Mouse (Mus musculus) embryonic facial prominence, embryonic 12.5 days (tissue): ENCODE measurements at regions not wholly inside any gene's neighbourhood (a gene's known extent, or its start where the extent isn't known, plus 50 kb on each side); places are given as distances from the start of the nearest gene placed in this dataset.
A peak's percentile ranks its signal among the peaks of the same experiment; 100 is the strongest.
"Not testable (repeated sequence)": the region's sequence is repeated elsewhere in the genome, so short reads cannot be mapped to it uniquely, and the experiment has no call there.

ENCODE experiments used
- ATAC-seq: fragments of 200-750 bp; cut with Nextera tagmentation; 2 replicates; pipeline ENCODE4 v1.8.0; 2017; ENCODE audit not compliant: insufficient number of reproducible peaks, insufficient read depth, low FRiP score, low TSS enrichment
- H3K27ac ChIP-seq: fragments of 300-500 bp; sonication (generic); 2 replicates; pipeline ENCODE4 v1.5.1; 2016; ENCODE audit warnings: mild to moderate bottlenecking
- H3K27me3 ChIP-seq: fragments of 300-500 bp; sonication (generic); 2 replicates; pipeline ENCODE4 v1.6.1; 2016; ENCODE audit warnings: mild to moderate bottlenecking, moderate library complexity
- H3K36me3 ChIP-seq: fragments of 300-500 bp; sonication (generic); 2 replicates; pipeline ENCODE4 v1.6.1; 2016; ENCODE audit warnings: mild to moderate bottlenecking
- H3K4me1 ChIP-seq: fragments of 300-500 bp; sonication (generic); 2 replicates; pipeline ENCODE4 v1.6.1; 2016
- H3K4me2 ChIP-seq: fragments of 300-500 bp; sonication (generic); replicated peaks from 2 replicates; pipeline ENCODE4 v1.6.1; 2016; ENCODE audit warnings: mild to moderate bottlenecking, moderate library complexity
- H3K4me3 ChIP-seq: fragments of 300-500 bp; sonication (generic); 2 replicates; pipeline ENCODE4 v1.5.1; 2016; ENCODE audit warnings: mild to moderate bottlenecking
- H3K9ac ChIP-seq: fragments of 300-500 bp; sonication (generic); 2 replicates; pipeline ENCODE4 v1.6.1; 2016; ENCODE audit warnings: mild to moderate bottlenecking, moderate library complexity
- H3K9me3 ChIP-seq: fragments of 300-500 bp; sonication (generic); 2 replicates; pipeline ENCODE4 v1.6.1; 2016; ENCODE audit warnings: mild to moderate bottlenecking, moderate library complexity
- WGBS: fragments of 180-500 bp; shearing (Covaris S2); methylation state at CpG from one replicate; pipeline ENCODE4 v1.1.7; 2016; 5-methylcytosine and 5-hydroxymethylcytosine counted together

DNA sequence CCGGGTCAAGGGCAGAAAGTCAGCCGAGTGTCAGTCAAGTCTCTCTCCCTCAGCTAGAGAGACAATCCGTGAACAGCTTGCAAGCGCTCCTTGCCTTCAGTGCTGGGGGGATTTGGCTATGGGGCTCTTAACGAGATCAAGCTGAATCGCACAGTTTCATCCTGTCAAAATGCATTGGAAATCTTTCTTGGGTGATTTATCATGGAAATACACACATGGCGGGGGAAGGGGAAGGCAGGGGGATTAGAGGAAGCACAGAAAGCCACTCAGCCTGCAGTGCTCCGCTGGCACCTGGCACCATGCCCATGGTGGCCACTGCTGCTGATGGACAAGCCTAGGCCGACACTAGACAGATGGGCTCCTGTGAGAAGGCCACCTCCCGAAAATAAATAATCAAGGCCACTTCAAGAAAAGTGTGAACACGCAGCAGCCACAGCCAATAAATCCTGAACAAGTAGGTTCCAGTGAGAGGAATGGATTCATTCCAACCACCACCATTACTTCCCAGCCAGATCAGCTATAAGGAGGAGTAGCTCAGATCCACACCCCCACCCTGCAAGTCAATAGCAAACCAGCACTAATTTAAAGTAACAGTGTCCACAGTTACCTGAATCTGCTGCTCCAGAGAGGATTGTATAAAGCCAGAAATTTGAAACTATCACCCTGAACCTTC, 261.5 kb upstream of the AI593442 start:
- 37% methylated on average over 11 of the region's 11 CpGs for WGBS
- no peak overlapping the region for H3K9ac ChIP-seq
- ATAC-seq = 0 out of 2 replicates have a peak, but pooled peaks have one; percentile 10
- no peak overlapping the region for H3K4me3 ChIP-seq
- no peaks in the 10 kb centered on the region for H3K27me3 ChIP-seq
- H3K27ac ChIP-seq = no peak overlapping the region
- H3K9me3 ChIP-seq = no peaks in the 10 kb centered on the region
- H3K4me2 ChIP-seq = no peak overlapping the region
- no peaks in the 10 kb centered on the region for H3K36me3 ChIP-seq
- H3K4me1 ChIP-seq = peaks cover 11% of the 10 kb centered on the region; the same call in 1 of the 2 replicates

DNA sequence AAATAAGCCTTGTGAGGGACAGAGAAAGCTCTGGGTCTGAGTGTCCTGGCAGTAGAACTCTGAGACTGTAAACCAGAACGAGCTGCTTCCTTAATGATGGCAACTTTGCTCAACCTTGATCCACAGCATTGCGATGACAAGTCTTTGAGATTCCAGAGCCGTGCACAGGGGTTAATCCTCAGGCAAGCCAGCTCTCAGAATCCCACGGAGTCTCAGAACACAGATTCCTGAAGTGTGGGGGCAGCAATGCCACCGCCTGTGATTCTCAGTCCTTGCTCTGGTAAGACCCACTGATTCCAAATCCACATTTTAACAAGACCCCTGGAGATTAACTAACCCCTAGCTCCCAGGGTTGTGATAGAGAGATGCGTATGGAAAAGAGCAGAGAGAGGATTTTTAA, 255.5 kb upstream of the AI593442 start:
- H3K27me3 ChIP-seq = no peaks in the 10 kb centered on the region
- 52% methylated on average over 6 of the region's 6 CpGs for WGBS
- no peak overlapping the region for H3K27ac ChIP-seq
- ATAC-seq = no peak
- H3K9me3 ChIP-seq = no peaks in the 10 kb centered on the region
- 0 out of 2 replicates have a peak, but pooled peaks cover 5% of the 10 kb centered on the region for H3K4me1 ChIP-seq
- no peak overlapping the region for H3K4me3 ChIP-seq
- H3K4me2 ChIP-seq = no peak overlapping the region
- no peaks in the 10 kb centered on the region for H3K36me3 ChIP-seq
- H3K9ac ChIP-seq = no peak overlapping the region

- Histone ChIP-seq H3K27ac (no peak overlapping the region), H3K4me1 (no peaks in the 10 kb centered on the region), H3K4me3 (no peak overlapping the region), H3K9me3 (no peaks in the 10 kb centered on the region), H3K4me2 (no peak overlapping the region), H3K36me3 (no peaks in the 10 kb centered on the region), H3K27me3 (no peaks in the 10 kb centered on the region), H3K9ac (no peak overlapping the region)
- ATAC-seq = no peak
- WGBS = 85% methylated on average over 4 of the region's 4 CpGs
These were observed 237.9 kb upstream of the AI593442 start for GRCm38 (mm10) chr9:52917516-52917915.

DNA sequence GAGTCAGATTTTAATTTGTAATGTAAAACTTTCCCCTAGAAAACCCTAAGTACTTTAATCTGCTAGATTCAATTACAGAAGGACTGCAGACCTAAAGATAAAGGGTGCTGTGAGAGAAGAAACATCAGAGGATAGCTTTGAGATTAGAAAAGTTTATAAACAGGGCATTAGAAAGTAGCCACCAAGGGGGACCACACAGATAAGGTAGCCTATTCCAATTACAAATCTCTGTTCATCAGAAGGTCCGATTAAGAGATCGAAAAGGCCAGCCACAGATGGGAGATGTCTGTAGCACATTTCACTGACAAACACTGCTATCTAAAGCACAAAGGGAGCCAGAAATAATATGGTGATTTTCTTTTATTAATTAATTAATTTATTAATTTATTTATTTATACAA, 209.1 kb upstream of the AI593442 start:
- not testable (repeated sequence) for H3K27me3 ChIP-seq, H3K36me3 ChIP-seq, ATAC-seq, H3K4me2 ChIP-seq, H3K9me3 ChIP-seq, H3K9ac ChIP-seq, H3K4me3 ChIP-seq, H3K27ac ChIP-seq, H3K4me1 ChIP-seq
- WGBS = no CpG with 5 or more reads among the region's 2 CpGs

GRCm38 (mm10) chr9:52887997-52888396, 208.4 kb upstream of the AI593442 start:
- H3K36me3 ChIP-seq, H3K4me1 ChIP-seq, H3K9ac ChIP-seq, ATAC-seq, H3K9me3 ChIP-seq, H3K4me2 ChIP-seq, H3K4me3 ChIP-seq, H3K27me3 ChIP-seq, H3K27ac ChIP-seq: not testable (repeated sequence)
- no CpG with 5 or more reads among the region's 3 CpGs for WGBS

- ATAC-seq = no peak
- no peaks in the 10 kb centered on the region for H3K36me3 ChIP-seq
- H3K27ac ChIP-seq = no peak overlapping the region
- no peak overlapping the region for H3K4me3 ChIP-seq
- no peak overlapping the region for H3K9ac ChIP-seq
- H3K4me1 ChIP-seq = no peaks in the 10 kb centered on the region
- no peaks in the 10 kb centered on the region for H3K27me3 ChIP-seq
- no peaks in the 10 kb centered on the region for H3K9me3 ChIP-seq
- 73% methylated on average over 1 of the region's 1 CpGs for WGBS
- H3K4me2 ChIP-seq = no peak overlapping the region
These were observed 187.7 kb upstream of the AI593442 start for GRCm38 (mm10) chr9:52867236-52867635.

GRCm38 (mm10) chr9:52860327-52860726, 180.7 kb upstream of the AI593442 start:
- Histone ChIP-seq H3K27me3 (no peaks in the 10 kb centered on the region), H3K4me1 (no peaks in the 10 kb centered on the region), H3K9me3 (0 out of 2 replicates have a peak, but pooled peaks cover 6% of the 10 kb centered on the region), H3K36me3 (no peaks in the 10 kb centered on the region), H3K9ac (no peak overlapping the region), H3K4me2 (no peak overlapping the region), H3K4me3 (no peak overlapping the region), H3K27ac (no peak overlapping the region)
- ATAC-seq = no peak
- WGBS = 77% methylated on average over 4 of the region's 4 CpGs

- 77% methylated on average over 4 of the region's 4 CpGs for WGBS
- no peak overlapping the region for H3K27ac ChIP-seq
- no peaks in the 10 kb centered on the region for H3K27me3 ChIP-seq
- H3K4me1 ChIP-seq = no peaks in the 10 kb centered on the region
- H3K9me3 ChIP-seq = 0 out of 2 replicates have a peak, but pooled peaks cover 6% of the 10 kb centered on the region
- H3K4me2 ChIP-seq = no peak overlapping the region
- H3K9ac ChIP-seq = no peak overlapping the region
- H3K4me3 ChIP-seq = no peak overlapping the region
- no peaks in the 10 kb centered on the region for H3K36me3 ChIP-seq
- no peak for ATAC-seq
These were observed 178.8 kb upstream of the AI593442 start for GRCm38 (mm10) chr9:52858411-52858810.

DNA sequence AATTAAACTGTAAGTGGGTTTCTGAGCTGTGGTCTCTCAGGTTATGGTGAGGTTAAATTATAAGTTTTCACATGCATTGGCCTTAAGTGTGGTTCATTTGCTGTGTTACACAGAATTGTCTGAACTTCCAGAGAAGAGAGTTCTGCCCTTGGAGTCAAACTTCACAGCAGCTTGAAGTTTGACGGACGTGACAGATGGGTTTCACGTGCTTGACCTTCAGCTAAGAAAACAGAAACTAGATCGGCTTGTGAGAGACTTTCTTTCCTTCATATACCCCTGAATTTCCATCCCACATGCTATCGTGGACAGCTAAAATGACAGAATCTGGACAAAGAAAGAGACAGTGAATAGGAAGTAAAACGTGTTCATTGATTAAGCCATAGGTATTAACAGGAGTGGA, 173.8 kb upstream of the AI593442 start:
- Histone ChIP-seq H3K4me3 (no peak overlapping the region), H3K36me3 (no peaks in the 10 kb centered on the region), H3K9me3 (no peaks in the 10 kb centered on the region), H3K4me1 (no peaks in the 10 kb centered on the region), H3K4me2 (no peak overlapping the region), H3K27ac (no peak overlapping the region), H3K27me3 (no peaks in the 10 kb centered on the region), H3K9ac (no peak overlapping the region)
- ATAC-seq = no peak
- WGBS = 45% methylated on average over 6 of the region's 6 CpGs

DNA sequence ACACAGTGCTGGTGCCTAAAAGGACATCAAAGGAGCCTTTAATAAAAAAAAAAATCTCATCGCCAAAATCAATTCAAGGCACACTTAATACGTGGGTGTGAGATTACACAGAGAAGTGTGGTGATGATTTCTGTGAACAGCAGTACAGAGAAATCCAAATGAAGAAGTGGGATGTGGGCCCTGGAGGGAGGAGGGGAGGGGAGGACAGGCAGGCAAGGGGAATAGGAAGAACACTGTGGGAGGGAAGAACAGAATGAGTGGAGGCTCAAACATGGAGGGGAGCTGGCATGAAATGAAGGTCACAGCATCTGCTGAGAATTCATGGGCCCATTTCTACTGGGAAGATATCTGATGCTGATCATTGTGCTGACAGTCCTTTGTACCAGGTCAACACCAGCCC, 171.0 kb upstream of the AI593442 start:
- WGBS = 77% methylated on average over 2 of the region's 2 CpGs
- Histone ChIP-seq H3K4me1 (no peaks in the 10 kb centered on the region), H3K36me3 (no peaks in the 10 kb centered on the region), H3K9ac (no peak overlapping the region), H3K9me3 (no peaks in the 10 kb centered on the region), H3K4me2 (no peak overlapping the region), H3K27me3 (no peaks in the 10 kb centered on the region), H3K27ac (no peak overlapping the region), H3K4me3 (no peak overlapping the region)
- ATAC-seq = no peak

GRCm38 (mm10) chr9:52849931-52850330, 170.4 kb upstream of the AI593442 start:
- H3K27me3 ChIP-seq = no peaks in the 10 kb centered on the region
- WGBS = 58% methylated on average over 3 of the region's 3 CpGs
- ATAC-seq = no peak

GRCm38 (mm10) chr9:52841105-52841504, 161.5 kb upstream of the AI593442 start:
- no peak overlapping the region for H3K9ac ChIP-seq
- H3K9me3 ChIP-seq = no peaks in the 10 kb centered on the region
- no peak for ATAC-seq
- no peak overlapping the region for H3K4me3 ChIP-seq
- no peak overlapping the region for H3K4me2 ChIP-seq
- WGBS = 92% methylated on average over 4 of the region's 4 CpGs
- H3K27me3 ChIP-seq = no peaks in the 10 kb centered on the region
- no peak overlapping the region for H3K27ac ChIP-seq
- no peaks in the 10 kb centered on the region for H3K4me1 ChIP-seq
- H3K36me3 ChIP-seq = no peaks in the 10 kb centered on the region

More at GRCm38 (mm10) chr9:52849931-52850330, 170.4 kb upstream of the AI593442 start:
- Histone ChIP-seq H3K9ac (no peak overlapping the region), H3K4me3 (no peak overlapping the region), H3K36me3 (no peaks in the 10 kb centered on the region), H3K4me2 (no peak overlapping the region), H3K4me1 (no peaks in the 10 kb centered on the region), H3K27ac (no peak overlapping the region), H3K9me3 (no peaks in the 10 kb centered on the region)
